Mouse (Mus musculus): ENCODE measurements around the gene Krtap17-1. TPM values are rescaled to one million over a fixed set of nuclear protein-coding genes. Genes with fewer than 3 reads are reported as not detected.

Gene Krtap17-1
- polyA plus RNA-seq, 1 experiment from 2014 or later = not detected

Other genes starting within 250 kb of the Krtap17-1 start
- not detected in 2 replicates for gene Gm11595, start 221.1 kb downstream of the Krtap17-1 start, polyA plus RNA-seq (2016; fragmentation: Nextera tagmentation; extraction: Ambion mirVana)
- not detected in 2 replicates for gene Krtap4-8, start 213.3 kb downstream of the Krtap17-1 start, polyA plus RNA-seq (2016; fragmentation: Nextera tagmentation; extraction: Ambion mirVana)
- not detected in 2 replicates for gene Krtap4-9, start 208.8 kb downstream of the Krtap17-1 start, polyA plus RNA-seq (2016; fragmentation: Nextera tagmentation; extraction: Ambion mirVana)
- gene Gm11596, start 200.5 kb downstream of the Krtap17-1 start, polyA plus RNA-seq (2016; fragmentation: Nextera tagmentation; extraction: Ambion mirVana) = not detected in 2 replicates
- not detected in 2 replicates for gene Gm11569, start 195.1 kb downstream of the Krtap17-1 start, polyA plus RNA-seq (2016; fragmentation: Nextera tagmentation; extraction: Ambion mirVana)
- not detected in 2 replicates for gene Gm11554, start 189.5 kb downstream of the Krtap17-1 start, polyA plus RNA-seq (2016; fragmentation: Nextera tagmentation; extraction: Ambion mirVana)
- gene Krtap4-13, start 184.1 kb downstream of the Krtap17-1 start, polyA plus RNA-seq (2016; fragmentation: Nextera tagmentation; extraction: Ambion mirVana) = not detected in 2 replicates
- not detected in 2 replicates for gene Gm11564, start 178.3 kb downstream of the Krtap17-1 start, polyA plus RNA-seq (2016; fragmentation: Nextera tagmentation; extraction: Ambion mirVana)
- gene 2300003K06Rik, start 155.9 kb downstream of the Krtap17-1 start, polyA plus RNA-seq (2016; fragmentation: Nextera tagmentation; extraction: Ambion mirVana) = not detected in 2 replicates
- not detected in 2 replicates for gene Krtap4-16, start 142.4 kb downstream of the Krtap17-1 start, polyA plus RNA-seq (2016; fragmentation: Nextera tagmentation; extraction: Ambion mirVana)
- gene Gm11568, start 136.1 kb downstream of the Krtap17-1 start, polyA plus RNA-seq (2016; fragmentation: Nextera tagmentation; extraction: Ambion mirVana) = not detected in 2 replicates
- not detected in 2 replicates for gene Gm11559, start 129.5 kb downstream of the Krtap17-1 start, polyA plus RNA-seq (2016; fragmentation: Nextera tagmentation; extraction: Ambion mirVana)
- not detected in 2 replicates for gene Krtap9-1, start 120.6 kb downstream of the Krtap17-1 start, polyA plus RNA-seq (2016; fragmentation: Nextera tagmentation; extraction: Ambion mirVana)
- not detected in 2 replicates for gene Gm11567, start 114.8 kb downstream of the Krtap17-1 start, polyA plus RNA-seq (2016; fragmentation: Nextera tagmentation; extraction: Ambion mirVana)
- gene Krtap31-1, start 86.1 kb downstream of the Krtap17-1 start, polyA plus RNA-seq (2016; fragmentation: Nextera tagmentation; extraction: Ambion mirVana) = not detected in 2 replicates
- gene Gm11565, start 79.2 kb downstream of the Krtap17-1 start, polyA plus RNA-seq (2016; fragmentation: Nextera tagmentation; extraction: Ambion mirVana) = not detected in 2 replicates
- not detected in 2 replicates for gene Krtap31-2, start 57.7 kb downstream of the Krtap17-1 start, polyA plus RNA-seq (2016; fragmentation: Nextera tagmentation; extraction: Ambion mirVana)
- not detected in 2 replicates for gene Krtap9-5, start 45.5 kb downstream of the Krtap17-1 start, polyA plus RNA-seq (2016; fragmentation: Nextera tagmentation; extraction: Ambion mirVana)
- not detected in 2 replicates for gene Krtap29-1, start 14.9 kb downstream of the Krtap17-1 start, polyA plus RNA-seq (2016; fragmentation: Nextera tagmentation; extraction: Ambion mirVana)
- gene Krtap16-1, start 7.4 kb downstream of the Krtap17-1 start, polyA plus RNA-seq (2016; fragmentation: Nextera tagmentation; extraction: Ambion mirVana) = not detected in 2 replicates
- not detected in 2 replicates for gene Krt33a, start 22.2 kb upstream of the Krtap17-1 start, polyA plus RNA-seq (2016; fragmentation: Nextera tagmentation; extraction: Ambion mirVana)
- not detected in 2 replicates for gene Krt33b, start 35.9 kb upstream of the Krtap17-1 start, polyA plus RNA-seq (2016; fragmentation: Nextera tagmentation; extraction: Ambion mirVana)
- gene Krt34, start 47.6 kb upstream of the Krtap17-1 start, polyA plus RNA-seq (2016; fragmentation: Nextera tagmentation; extraction: Ambion mirVana) = not detected in 2 replicates
- gene Krt31, start 56.6 kb upstream of the Krtap17-1 start, polyA plus RNA-seq (2016; fragmentation: Nextera tagmentation; extraction: Ambion mirVana) = not detected in 2 replicates
- not detected in 2 replicates for gene Krt32, start 94.2 kb upstream of the Krtap17-1 start, polyA plus RNA-seq (2016; fragmentation: Nextera tagmentation; extraction: Ambion mirVana)
- gene Krt35, start 102.2 kb upstream of the Krtap17-1 start, polyA plus RNA-seq (2016; fragmentation: Nextera tagmentation; extraction: Ambion mirVana) = not detected in 2 replicates
- not detected in 2 replicates for gene Krt36, start 111.6 kb upstream of the Krtap17-1 start, polyA plus RNA-seq (2016; fragmentation: Nextera tagmentation; extraction: Ambion mirVana)
- not detected in 2 replicates for gene Krt13, start 127.6 kb upstream of the Krtap17-1 start, polyA plus RNA-seq (2016; fragmentation: Nextera tagmentation; extraction: Ambion mirVana)
- gene Krt15, start 141.9 kb upstream of the Krtap17-1 start, polyA plus RNA-seq (2016; fragmentation: Nextera tagmentation; extraction: Ambion mirVana) = 2.4 and 6.0 TPM in 2 replicates
- gene Krt19, start 154.7 kb upstream of the Krtap17-1 start, polyA plus RNA-seq (2016; fragmentation: Nextera tagmentation; extraction: Ambion mirVana) = 2.0 and 2.7 TPM in 2 replicates
- gene Krt9, start 199.3 kb upstream of the Krtap17-1 start, polyA plus RNA-seq (2016; fragmentation: Nextera tagmentation; extraction: Ambion mirVana) = not detected in 2 replicates
- gene Krt14, start 213.6 kb upstream of the Krtap17-1 start, polyA plus RNA-seq (2016; fragmentation: Nextera tagmentation; extraction: Ambion mirVana) = 5.1 and 7.0 TPM in 2 replicates

All from forebrain, embryonic 12.5 days (tissue).